Mouse (Mus musculus): ENCODE measurements at regions not wholly inside any gene's neighbourhood (a gene's known extent, or its start where the extent isn't known, plus 50 kb on each side); places are given as distances from the start of the nearest gene placed in this dataset.

DNA sequence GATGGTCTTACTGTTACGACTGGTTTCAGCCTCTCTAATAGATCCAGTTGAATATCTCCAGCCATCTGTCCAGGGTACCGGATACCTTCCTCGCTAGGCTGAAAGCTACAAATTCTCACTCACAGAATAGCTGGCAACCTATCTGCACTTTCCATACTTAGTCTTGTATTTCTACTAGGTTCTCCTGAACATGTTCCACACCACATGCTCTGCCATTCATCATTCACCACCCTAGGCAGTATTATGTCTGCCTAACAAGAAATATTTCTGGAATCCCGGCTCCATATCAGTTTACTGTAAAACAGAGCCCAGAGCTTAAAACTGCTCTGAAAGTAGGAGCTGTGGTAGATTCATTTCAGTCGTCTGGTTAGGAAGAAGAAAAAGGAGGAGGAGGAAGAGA, 1224.5 kb upstream of the Lrrc6 start:
- Histone ChIP-seq H3K27me3 (no peaks in the 10 kb centered on the region), H3K9me3 (replicated peaks) (no peaks in the 10 kb centered on the region), H3K9ac (no peak overlapping the region), H3K4me2 (peak overlapping the region; percentile 20), H3K36me3 (no peaks in the 10 kb centered on the region), H3K4me1 (replicated peaks) (peaks cover 6% of the 10 kb centered on the region), H3K27ac (peak overlapping the region; percentile 82), H3K4me3 (no peak overlapping the region)
- 27% methylated on average over 5 of the region's 5 CpGs for WGBS
- peak; percentile 82 for ATAC-seq (replicated peaks; ENCODE audit: insufficient number of reproducible peaks, insufficient read depth, low FRiP score, low read depth)

DNA sequence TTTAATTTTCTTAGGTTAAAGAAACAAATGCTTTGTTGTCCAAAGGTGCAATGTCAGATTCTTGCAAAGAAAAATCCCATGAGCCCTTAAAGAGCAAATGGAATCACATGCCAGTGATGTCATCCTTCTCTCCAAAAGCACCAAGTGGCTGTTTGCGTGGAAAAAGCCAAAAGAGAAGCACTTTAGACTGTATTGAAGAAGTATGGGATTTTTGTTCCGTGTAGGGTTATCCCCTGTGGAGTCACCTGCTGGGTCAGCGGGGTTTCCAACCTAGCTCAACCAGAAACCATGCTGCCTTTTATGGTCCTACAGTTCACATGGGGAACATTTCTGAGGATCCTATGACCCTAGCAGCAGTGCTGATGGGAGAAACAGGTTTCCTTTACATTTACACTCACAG, 1213.5 kb upstream of the Lrrc6 start:
- Histone ChIP-seq H3K27ac (no peak overlapping the region), H3K4me3 (no peak overlapping the region), H3K4me1 (replicated peaks) (no peaks in the 10 kb centered on the region), H3K27me3 (no peaks in the 10 kb centered on the region), H3K9ac (no peak overlapping the region), H3K36me3 (no peaks in the 10 kb centered on the region), H3K9me3 (replicated peaks) (no peaks in the 10 kb centered on the region), H3K4me2 (no peak overlapping the region)
- ATAC-seq (replicated peaks; ENCODE audit: insufficient number of reproducible peaks, insufficient read depth, low FRiP score, low read depth): no peak
- 74% methylated on average over 3 of the region's 3 CpGs for whole genome bisulfite sequencing

GRCm38 (mm10) chr15:67686140-67686539, 1185.4 kb upstream of the Lrrc6 start:
- Histone ChIP-seq H3K9ac (no peak overlapping the region), H3K4me2 (no peak overlapping the region), H3K27ac (no peak overlapping the region), H3K27me3 (no peaks in the 10 kb centered on the region), H3K4me1 (replicated peaks) (no peaks in the 10 kb centered on the region), H3K36me3 (no peaks in the 10 kb centered on the region), H3K4me3 (no peak overlapping the region), H3K9me3 (replicated peaks) (no peaks in the 10 kb centered on the region)
- WGBS: 55% methylated on average over 1 of the region's 1 CpGs
- ATAC-seq (replicated peaks; ENCODE audit: insufficient number of reproducible peaks, insufficient read depth, low FRiP score, low read depth): no peak

- ATAC-seq (replicated peaks; ENCODE audit: insufficient number of reproducible peaks, insufficient read depth, low FRiP score, low read depth): no peak
- WGBS: 87% methylated on average over 2 of the region's 2 CpGs
- no peak overlapping the region for H3K4me2 ChIP-seq
Observed at GRCm38 (mm10) chr15:67673276-67673675, 1172.6 kb upstream of the Lrrc6 start.

DNA sequence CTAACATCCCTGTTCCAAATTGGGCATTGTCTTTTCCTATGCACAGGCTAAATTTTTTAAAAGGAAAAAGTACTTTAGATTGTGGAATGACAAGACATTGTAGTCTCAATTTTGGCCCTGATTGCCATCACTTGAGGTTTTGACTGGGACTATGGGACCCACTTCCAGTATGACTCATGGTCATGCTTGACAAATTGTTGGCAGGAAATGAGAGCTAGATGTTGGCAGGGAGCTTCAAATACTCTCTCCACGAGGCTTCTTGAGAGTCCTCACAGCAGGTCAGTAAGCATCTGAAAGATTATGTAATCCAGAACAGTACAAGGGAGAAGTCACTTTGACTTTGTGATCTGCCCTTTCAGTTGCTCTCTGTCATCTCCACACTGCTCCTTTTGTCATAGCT, 1135.4 kb upstream of the Lrrc6 start:
- H3K9me3 ChIP-seq (replicated peaks): no peaks in the 10 kb centered on the region
- H3K9ac ChIP-seq: no peak overlapping the region
- no peak overlapping the region for H3K4me2 ChIP-seq
- H3K27ac ChIP-seq: no peak overlapping the region
- no peak overlapping the region for H3K4me3 ChIP-seq
- 27% methylated on average over 1 of the region's 1 CpGs for WGBS
- no peaks in the 10 kb centered on the region for H3K4me1 ChIP-seq (replicated peaks)
- H3K27me3 ChIP-seq: no peaks in the 10 kb centered on the region
- ATAC-seq (replicated peaks; ENCODE audit: insufficient number of reproducible peaks, insufficient read depth, low FRiP score, low read depth): no peak
- H3K36me3 ChIP-seq: no peaks in the 10 kb centered on the region

More at GRCm38 (mm10) chr15:67673276-67673675, 1172.6 kb upstream of the Lrrc6 start:
- H3K9me3 ChIP-seq (replicated peaks): no peaks in the 10 kb centered on the region
- H3K36me3 ChIP-seq: no peaks in the 10 kb centered on the region
- no peak overlapping the region for H3K27ac ChIP-seq
- no peaks in the 10 kb centered on the region for H3K4me1 ChIP-seq (replicated peaks)
- H3K9ac ChIP-seq: no peak overlapping the region
- H3K27me3 ChIP-seq: no peaks in the 10 kb centered on the region
- H3K4me3 ChIP-seq: no peak overlapping the region

DNA sequence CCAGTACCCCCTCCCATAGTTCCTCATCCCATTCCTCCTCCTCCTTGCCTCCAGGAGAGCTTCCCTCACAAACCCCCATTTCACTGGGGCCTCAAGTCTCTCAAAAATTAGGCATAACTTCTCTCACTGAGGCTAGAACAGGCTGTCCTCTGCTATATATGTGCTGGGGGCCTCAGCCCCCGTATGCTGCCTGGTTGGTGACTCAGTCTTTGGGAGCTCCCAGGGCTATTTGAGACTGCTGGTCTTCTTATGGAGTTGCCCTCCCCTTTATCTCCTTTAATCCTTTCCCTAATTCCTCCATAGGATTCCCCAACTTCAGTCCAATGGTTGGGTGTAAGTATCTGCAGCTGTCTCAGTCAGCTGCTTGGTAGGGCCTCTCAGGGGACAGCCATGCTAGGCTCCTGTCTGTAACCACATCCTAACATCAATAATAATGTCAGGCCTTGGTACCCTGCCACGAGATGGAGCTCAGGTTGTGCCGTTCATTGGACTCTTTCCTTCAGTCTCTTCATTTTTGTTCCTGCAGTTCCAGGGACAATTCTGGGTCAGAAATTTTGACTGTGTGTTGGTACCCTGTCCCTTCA, 1126.1 kb upstream of the Lrrc6 start:
- Histone ChIP-seq H3K4me2 (no peak overlapping the region), H3K36me3 (no peaks in the 10 kb centered on the region), H3K4me1 (replicated peaks) (no peaks in the 10 kb centered on the region), H3K9ac (no peak overlapping the region), H3K9me3 (replicated peaks) (no peaks in the 10 kb centered on the region), H3K27me3 (no peaks in the 10 kb centered on the region), H3K4me3 (no peak overlapping the region), H3K27ac (no peak overlapping the region)
- no peak for ATAC-seq (replicated peaks; ENCODE audit: insufficient number of reproducible peaks, insufficient read depth, low FRiP score, low read depth)
- 71% methylated on average over 3 of the region's 3 CpGs for WGBS

- Histone ChIP-seq H3K4me1 (replicated peaks) (no peaks in the 10 kb centered on the region), H3K36me3 (no peaks in the 10 kb centered on the region), H3K27ac (no peak overlapping the region), H3K9ac (no peak overlapping the region), H3K27me3 (no peaks in the 10 kb centered on the region), H3K4me2 (no peak overlapping the region), H3K4me3 (no peak overlapping the region), H3K9me3 (replicated peaks) (no peaks in the 10 kb centered on the region)
- WGBS: 54% methylated on average over 3 of the region's 3 CpGs
- no peak for ATAC-seq (replicated peaks; ENCODE audit: insufficient number of reproducible peaks, insufficient read depth, low FRiP score, low read depth)
Observed at GRCm38 (mm10) chr15:67611896-67612295, 1111.2 kb upstream of the Lrrc6 start.

GRCm38 (mm10) chr15:67598426-67598825, 1097.7 kb upstream of the Lrrc6 start:
- Histone ChIP-seq H3K4me2 (no peak overlapping the region), H3K9me3 (replicated peaks) (no peaks in the 10 kb centered on the region), H3K27ac (no peak overlapping the region), H3K36me3 (no peaks in the 10 kb centered on the region), H3K4me3 (no peak overlapping the region), H3K4me1 (replicated peaks) (no peaks in the 10 kb centered on the region), H3K9ac (no peak overlapping the region), H3K27me3 (no peaks in the 10 kb centered on the region)
- WGBS: 71% methylated on average over 4 of the region's 4 CpGs
- no peak for ATAC-seq (replicated peaks; ENCODE audit: insufficient number of reproducible peaks, insufficient read depth, low FRiP score, low read depth)

GRCm38 (mm10) chr15:67576581-67576980, 1075.9 kb upstream of the Lrrc6 start:
- no peak for ATAC-seq (replicated peaks; ENCODE audit: insufficient number of reproducible peaks, insufficient read depth, low FRiP score, low read depth)
- Histone ChIP-seq H3K4me2 (no peak overlapping the region), H3K9ac (no peak overlapping the region), H3K27ac (no peak overlapping the region), H3K36me3 (no peaks in the 10 kb centered on the region), H3K9me3 (replicated peaks) (no peaks in the 10 kb centered on the region), H3K27me3 (no peaks in the 10 kb centered on the region), H3K4me3 (no peak overlapping the region), H3K4me1 (replicated peaks) (no peaks in the 10 kb centered on the region)
- whole genome bisulfite sequencing: 69% methylated on average over 1 of the region's 1 CpGs

- H3K9ac ChIP-seq: no peak overlapping the region
- H3K27ac ChIP-seq: no peak overlapping the region
- WGBS: 54% methylated on average over 1 of the region's 1 CpGs
- no peaks in the 10 kb centered on the region for H3K27me3 ChIP-seq
- ATAC-seq (replicated peaks; ENCODE audit: insufficient number of reproducible peaks, insufficient read depth, low FRiP score, low read depth): no peak
- no peaks in the 10 kb centered on the region for H3K36me3 ChIP-seq
- H3K4me3 ChIP-seq: no peak overlapping the region
- no peaks in the 10 kb centered on the region for H3K9me3 ChIP-seq (replicated peaks)
- H3K4me2 ChIP-seq: no peak overlapping the region
- no peaks in the 10 kb centered on the region for H3K4me1 ChIP-seq (replicated peaks)
Observed at GRCm38 (mm10) chr15:67571614-67572013, 1070.9 kb upstream of the Lrrc6 start.

GRCm38 (mm10) chr15:67557304-67557703, 1056.6 kb upstream of the Lrrc6 start:
- H3K27me3 ChIP-seq: no peaks in the 10 kb centered on the region
- no peaks in the 10 kb centered on the region for H3K9me3 ChIP-seq (replicated peaks)
- ATAC-seq (replicated peaks; ENCODE audit: insufficient number of reproducible peaks, insufficient read depth, low FRiP score, low read depth): no peak
- no peak overlapping the region for H3K4me2 ChIP-seq
- no peaks in the 10 kb centered on the region for H3K4me1 ChIP-seq (replicated peaks)
- H3K27ac ChIP-seq: no peak overlapping the region
- WGBS: 85% methylated on average over 1 of the region's 1 CpGs
- H3K36me3 ChIP-seq: no peaks in the 10 kb centered on the region
- no peak overlapping the region for H3K9ac ChIP-seq
- H3K4me3 ChIP-seq: no peak overlapping the region

GRCm38 (mm10) chr15:67551911-67552310, 1051.2 kb upstream of the Lrrc6 start:
- ATAC-seq (replicated peaks; ENCODE audit: insufficient number of reproducible peaks, insufficient read depth, low FRiP score, low read depth): no peak

More at GRCm38 (mm10) chr15:67551911-67552310, 1051.2 kb upstream of the Lrrc6 start:
- Histone ChIP-seq H3K4me3 (no peak overlapping the region), H3K36me3 (no peaks in the 10 kb centered on the region), H3K9me3 (replicated peaks) (no peaks in the 10 kb centered on the region), H3K4me2 (no peak overlapping the region), H3K9ac (no peak overlapping the region), H3K27me3 (no peaks in the 10 kb centered on the region), H3K27ac (no peak overlapping the region), H3K4me1 (replicated peaks) (no peaks in the 10 kb centered on the region)
- WGBS: 69% methylated on average over 2 of the region's 2 CpGs
